Mouse (Mus musculus) liver, embryonic 11.5 days (tissue): ENCODE measurements around the gene Ubr3. TPM values are rescaled to one million over a fixed set of nuclear protein-coding genes. Genes with fewer than 3 reads are reported as not detected.
"Not testable (repeated sequence)": the region's sequence is repeated elsewhere in the genome, so short reads cannot be mapped to it uniquely, and the experiment has no call there.

Source experiments
- ATAC-seq: fragments of 200-750 bp; cut with Nextera tagmentation; replicated peaks from 2 replicates; pipeline ENCODE4 v1.8.0; 2017; ENCODE audit warnings: moderate number of reproducible peaks, mild to moderate bottlenecking, moderate TSS enrichment, moderate library complexity; ENCODE audit not compliant: low FRiP score
- DNase-seq: peaks from one replicate; pipeline ENCODE4 v3.0.0-alpha.2; 2017; ENCODE audit warnings: low spot score
- H3K27ac ChIP-seq: fragments of 300-500 bp; sonication (generic); 2 replicates; pipeline ENCODE4 v1.5.1; 2014; ENCODE audit warnings: mild to moderate bottlenecking, low read depth, low read length, control low read depth
- H3K27me3 ChIP-seq: fragments of 300-500 bp; sonication (generic); replicated peaks from 2 replicates; pipeline ENCODE4 v1.6.1; 2014; ENCODE audit warnings: low read length, mixed read lengths; ENCODE audit not compliant: control insufficient read depth, insufficient read depth
- H3K36me3 ChIP-seq: fragments of 300-500 bp; sonication (generic); 2 replicates; pipeline ENCODE4 v1.6.1; 2014; ENCODE audit warnings: mild to moderate bottlenecking, low read length, moderate library complexity, mixed read lengths; ENCODE audit not compliant: control insufficient read depth, insufficient read depth
- H3K4me1 ChIP-seq: fragments of 300-500 bp; sonication (generic); replicated peaks from 2 replicates; pipeline ENCODE4 v1.6.1; 2014; ENCODE audit warnings: low read length, mixed read lengths; ENCODE audit not compliant: control insufficient read depth, insufficient read depth
- H3K4me2 ChIP-seq: fragments of 300-500 bp; sonication (generic); 2 replicates; pipeline ENCODE4 v1.6.1; 2014; ENCODE audit warnings: mild to moderate bottlenecking, control low read depth, moderate library complexity
- H3K4me3 ChIP-seq: fragments of 300-500 bp; sonication (generic); 2 replicates; pipeline ENCODE4 v1.5.1; 2014; ENCODE audit warnings: low read depth, low read length, control low read depth
- H3K9ac ChIP-seq: fragments of 300-500 bp; sonication (generic); 2 replicates; pipeline ENCODE4 v1.6.1; 2014; ENCODE audit warnings: low read depth, low read length, control low read depth
- H3K9me3 ChIP-seq: fragments of 300-500 bp; sonication (generic); 2 replicates; pipeline ENCODE4 v1.6.1; 2016; ENCODE audit warnings: low read length, inconsistent platforms, mixed read lengths; ENCODE audit not compliant: control insufficient read depth
- WGBS: fragments of 180-500 bp; shearing (Covaris S2); extraction: QIAGEN DNeasy Blood & Tissue Kit; methylation state at CpG from one replicate; pipeline ENCODE4 v1.1.7; 2014; 5-methylcytosine and 5-hydroxymethylcytosine counted together
- polyA plus RNA-seq: library from polyadenylated mRNA; unstranded; fragments of >200 nt; fragmentation: Nextera tagmentation; extraction: Ambion mirVana; gene quantifications from 2 replicates; pipeline ENCODE4 v1.2.1, GENCODE M21; 2014

Gene Ubr3
- polyA plus RNA-seq, 1 experiment from 2014 or later, result 11.5 TPM

GRCm38 (mm10) chr2:69990647-69991046, 93.6 kb downstream of the Ubr3 start:
- Histone ChIP-seq H3K9me3 (no peaks in the 10 kb centered on the region), H3K4me2 (no peak overlapping the region), H3K27me3 (no peaks in the 10 kb centered on the region), H3K4me1 (no peaks in the 10 kb centered on the region), H3K36me3 (peaks cover 7% of the 10 kb centered on the region; the same call in 1 of the 2 replicates), H3K9ac (no peak overlapping the region), H3K4me3 (no peak overlapping the region), H3K27ac (no peak overlapping the region)
- WGBS, result 50% methylated on average over 2 of the region's 2 CpGs
- ATAC-seq (no peak), DNase-seq (no peak)

GRCm38 (mm10) chr2:69994082-69994736, 97.2 kb downstream of the Ubr3 start:
- not testable (repeated sequence) for H3K36me3 ChIP-seq, H3K4me2 ChIP-seq, DNase-seq, H3K27me3 ChIP-seq, H3K4me3 ChIP-seq, H3K4me1 ChIP-seq, H3K9me3 ChIP-seq, H3K27ac ChIP-seq, H3K9ac ChIP-seq, ATAC-seq
- 84% methylated on average over 3 of the region's 3 CpGs for WGBS

GRCm38 (mm10) chr2:69994779-69995178, 97.7 kb downstream of the Ubr3 start:
- Histone ChIP-seq H3K27ac (no peak overlapping the region), H3K36me3 (peaks cover 7% of the 10 kb centered on the region; the same call in 1 of the 2 replicates), H3K27me3 (no peaks in the 10 kb centered on the region), H3K9me3 (no peaks in the 10 kb centered on the region), H3K9ac (no peak overlapping the region), H3K4me1 (no peaks in the 10 kb centered on the region), H3K4me3 (no peak overlapping the region), H3K4me2 (no peak overlapping the region)
- ATAC-seq (no peak), DNase-seq (no peak)
- 77% methylated on average over 2 of the region's 2 CpGs for WGBS

- Histone ChIP-seq H3K4me3 (no peak overlapping the region), H3K9me3 (no peaks in the 10 kb centered on the region), H3K9ac (no peak overlapping the region), H3K36me3 (peaks cover 9% of the 10 kb centered on the region; the same call in 1 of the 2 replicates), H3K4me1 (no peaks in the 10 kb centered on the region), H3K27ac (no peak overlapping the region; the same call in 1 of the 2 replicates), H3K27me3 (no peaks in the 10 kb centered on the region), H3K4me2 (no peak overlapping the region)
- peak; percentile 91 for ATAC-seq
- peak; percentile 43 for DNase-seq
- 71% methylated on average over 7 of the region's 7 CpGs for WGBS
Measured at GRCm38 (mm10) chr2:69999097-69999770, 102.2 kb downstream of the Ubr3 start.

GRCm38 (mm10) chr2:70000316-70000715, 103.3 kb downstream of the Ubr3 start:
- Histone ChIP-seq H3K9me3 (no peaks in the 10 kb centered on the region), H3K27ac (no peak overlapping the region), H3K4me3 (no peak overlapping the region), H3K27me3 (no peaks in the 10 kb centered on the region), H3K4me1 (no peaks in the 10 kb centered on the region), H3K4me2 (no peak overlapping the region), H3K36me3 (peaks cover 9% of the 10 kb centered on the region; the same call in 1 of the 2 replicates), H3K9ac (no peak overlapping the region)
- DNase-seq, result no peak
- no peak for ATAC-seq
- 87% methylated on average over 6 of the region's 6 CpGs for WGBS

- H3K9ac ChIP-seq, result no peak overlapping the region
- H3K4me3 ChIP-seq, result no peak overlapping the region
- H3K27me3 ChIP-seq, result no peaks in the 10 kb centered on the region
- H3K9me3 ChIP-seq, result no peaks in the 10 kb centered on the region
- H3K27ac ChIP-seq, result no peak overlapping the region
- DNase-seq, result no peak
- WGBS, result 95% methylated on average over 2 of the region's 2 CpGs
- H3K4me1 ChIP-seq, result no peaks in the 10 kb centered on the region
- no peak for ATAC-seq
- H3K36me3 ChIP-seq, result peaks cover 10% of the 10 kb centered on the region; the same call in 1 of the 2 replicates
- no peak overlapping the region for H3K4me2 ChIP-seq
Measured at GRCm38 (mm10) chr2:70006492-70006891, 109.4 kb downstream of the Ubr3 start.

GRCm38 (mm10) chr2:70012941-70013340, 115.9 kb downstream of the Ubr3 start:
- Histone ChIP-seq H3K9me3 (no peaks in the 10 kb centered on the region), H3K4me1 (no peaks in the 10 kb centered on the region), H3K27me3 (no peaks in the 10 kb centered on the region), H3K36me3 (peaks cover 6% of the 10 kb centered on the region; the same call in 1 of the 2 replicates), H3K4me3 (no peak overlapping the region), H3K9ac (no peak overlapping the region), H3K27ac (no peak overlapping the region), H3K4me2 (no peak overlapping the region)
- 94% methylated on average over 8 of the region's 8 CpGs for WGBS
- DNase-seq (no peak), ATAC-seq (no peak)

- Histone ChIP-seq H3K9ac (no peak overlapping the region), H3K27ac (no peak overlapping the region), H3K4me2 (no peak overlapping the region), H3K4me3 (no peak overlapping the region), H3K9me3 (no peaks in the 10 kb centered on the region), H3K27me3 (no peaks in the 10 kb centered on the region), H3K36me3 (peaks cover 3% of the 10 kb centered on the region; the same call in 1 of the 2 replicates), H3K4me1 (no peaks in the 10 kb centered on the region)
- 81% methylated on average over 6 of the region's 6 CpGs for WGBS
- DNase-seq (no peak), ATAC-seq (no peak)
Measured at GRCm38 (mm10) chr2:70018236-70018635, 121.2 kb downstream of the Ubr3 start.

GRCm38 (mm10) chr2:70024454-70024853, 127.4 kb downstream of the Ubr3 start:
- WGBS, result 58% methylated on average over 2 of the region's 2 CpGs
- peak; percentile 86 for ATAC-seq

More at GRCm38 (mm10) chr2:70024454-70024853, 127.4 kb downstream of the Ubr3 start:
- no peaks in the 10 kb centered on the region for H3K9me3 ChIP-seq
- H3K4me3 ChIP-seq, result no peak overlapping the region
- H3K9ac ChIP-seq, result no peak overlapping the region
- no peak for DNase-seq
- H3K36me3 ChIP-seq, result no peaks in the 10 kb centered on the region; the same call in 1 of the 2 replicates
- H3K27ac ChIP-seq, result no peak overlapping the region
- H3K4me2 ChIP-seq, result no peak overlapping the region
- no peaks in the 10 kb centered on the region for H3K27me3 ChIP-seq
- no peaks in the 10 kb centered on the region for H3K4me1 ChIP-seq
